Mouse (Mus musculus) frontal cortex, postnatal 14 days (tissue): ENCODE measurements at regions not wholly inside any gene's neighbourhood (a gene's known extent, or its start where the extent isn't known, plus 50 kb on each side); places are given as distances from the start of the nearest gene placed in this dataset.

ENCODE experiments used
- DNase-seq, 2 experiments: peaks; one replicate each; pipeline ENCODE4 v3.0.0; 2022; ENCODE audit warnings: low spot score in 2 of 2

DNA sequence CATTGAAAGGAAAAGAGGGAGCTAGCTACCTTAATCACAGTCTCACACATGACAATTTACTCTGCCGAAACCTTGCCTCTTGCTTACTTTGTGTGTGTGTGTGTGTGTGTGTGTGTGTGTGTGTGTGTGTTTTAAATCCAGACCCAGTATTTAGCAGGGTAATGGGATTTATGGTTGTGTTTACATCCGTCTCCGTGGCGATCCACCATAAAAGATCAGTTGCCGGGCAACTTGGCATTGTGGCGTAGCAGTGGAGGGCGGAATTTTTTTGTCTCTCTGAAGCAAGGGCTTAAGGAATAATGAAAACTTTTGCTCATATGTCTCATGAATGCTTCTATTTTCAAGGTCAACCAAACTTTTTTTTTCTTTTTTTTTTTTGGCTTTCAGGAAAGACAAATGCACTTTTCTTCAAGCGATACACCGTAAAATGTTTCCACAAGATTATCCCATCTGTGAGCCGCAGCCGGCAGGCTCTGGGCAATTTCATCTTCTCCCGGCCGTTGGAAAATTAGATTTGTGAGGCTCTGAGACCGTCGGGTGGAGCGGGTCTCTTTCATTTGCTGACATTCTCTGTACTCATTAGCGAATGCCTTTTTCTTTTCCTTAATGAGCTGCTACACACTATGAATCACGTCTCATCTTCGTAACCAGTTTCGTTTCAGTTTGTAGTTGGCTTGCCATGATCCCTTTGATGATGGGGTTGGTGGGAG, 53.9 kb upstream of the Ptch1 start:
- no peak for DNase-seq

DNA sequence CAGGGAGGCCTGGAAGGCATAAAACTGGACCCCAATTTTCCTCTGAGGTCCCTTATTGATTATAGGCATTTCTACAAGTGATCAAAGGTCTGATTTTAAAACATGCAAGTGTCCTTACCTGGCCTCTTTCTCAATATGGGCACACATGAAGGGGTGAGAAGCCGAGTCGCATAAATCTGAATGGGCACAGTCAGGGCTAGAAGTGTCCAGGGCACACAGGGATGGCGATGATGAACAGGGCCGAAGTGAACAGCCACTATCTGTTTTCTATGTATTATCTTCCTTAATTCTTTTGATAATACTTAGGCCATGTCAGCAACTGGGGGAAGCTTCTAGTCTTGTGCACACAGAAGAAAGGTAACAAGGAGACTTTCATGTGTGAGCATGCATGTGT, 54.5 kb upstream of the Ptch1 start:
- DNase-seq = no peak

DNA sequence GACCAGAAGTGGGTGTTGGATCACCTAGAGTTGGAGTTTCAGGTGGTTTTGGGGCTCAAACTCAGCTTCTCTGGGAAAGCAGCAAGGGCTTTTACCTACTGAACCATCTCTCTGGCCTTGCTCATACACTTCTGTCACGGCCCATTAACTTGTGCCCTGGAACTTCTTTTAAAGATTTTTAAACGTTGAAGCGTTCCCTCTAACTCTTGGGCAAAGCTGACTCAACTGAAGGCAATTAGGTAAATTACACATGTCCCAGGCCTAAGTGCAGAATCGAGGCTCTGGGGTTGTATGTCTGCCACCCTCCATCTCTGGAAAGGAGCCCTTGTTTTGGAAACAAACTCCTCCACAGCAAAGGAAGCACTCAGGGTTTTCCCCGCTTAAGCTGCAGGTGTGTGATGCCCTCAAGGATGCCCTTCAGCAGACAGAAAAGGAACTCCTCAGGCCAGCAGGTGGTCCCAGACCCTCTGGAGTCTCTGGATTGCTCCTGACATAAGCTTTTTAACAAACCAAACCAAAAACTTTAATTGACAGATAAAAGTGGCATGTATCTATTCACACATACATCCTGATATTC, 58.5 kb upstream of the Ptch1 start:
- DNase-seq = no peak

DNA sequence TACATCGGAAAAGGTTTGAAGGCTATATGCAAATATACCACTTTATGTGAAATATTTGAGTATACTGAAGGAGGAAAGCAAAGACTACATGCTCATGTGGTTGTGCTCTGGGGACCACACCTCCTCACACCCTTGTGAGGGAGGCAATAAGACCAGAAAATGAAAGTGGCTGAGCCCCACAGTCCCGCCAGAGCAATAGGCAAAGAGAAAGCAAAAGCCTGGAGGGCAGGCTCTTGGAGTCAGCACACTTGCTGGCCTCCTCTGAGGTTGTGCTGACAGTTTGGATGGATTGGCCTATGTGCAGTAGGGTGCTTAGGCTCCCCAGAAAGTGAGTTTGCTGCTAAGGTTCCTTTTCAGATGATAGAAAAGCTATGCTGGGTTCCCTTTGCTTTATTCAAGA, 60.9 kb upstream of the Ptch1 start:
- no peak for DNase-seq

DNA sequence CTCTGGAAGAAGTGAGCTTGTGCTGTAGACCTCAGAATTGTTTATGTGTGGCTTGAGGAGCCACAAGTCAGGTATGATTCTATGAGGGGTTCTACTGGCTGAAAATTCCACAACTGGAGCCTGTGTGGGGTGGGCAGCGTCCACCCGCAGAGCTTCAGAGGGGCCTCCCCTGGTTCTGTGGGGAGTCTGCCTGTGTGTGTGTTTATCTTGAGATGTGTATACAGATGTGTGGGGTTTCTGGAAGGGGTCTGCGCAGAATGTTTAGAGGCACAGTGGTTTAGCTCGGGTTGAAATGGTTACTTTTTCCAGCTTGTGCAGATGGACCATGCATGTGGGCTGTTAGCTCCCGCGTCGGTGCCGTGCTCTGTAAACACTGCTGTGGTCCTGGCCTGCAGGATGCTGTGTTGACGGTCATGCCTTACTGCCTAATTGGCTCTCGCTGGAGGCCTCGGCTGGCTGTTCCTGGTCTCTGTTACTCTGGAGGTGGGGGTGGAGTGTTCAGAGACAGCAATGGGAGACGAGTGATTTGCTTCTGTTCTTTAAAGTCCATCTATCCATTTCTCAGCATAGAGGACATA, 68.3 kb upstream of the Ptch1 start:
- DNase-seq = no peak

DNA sequence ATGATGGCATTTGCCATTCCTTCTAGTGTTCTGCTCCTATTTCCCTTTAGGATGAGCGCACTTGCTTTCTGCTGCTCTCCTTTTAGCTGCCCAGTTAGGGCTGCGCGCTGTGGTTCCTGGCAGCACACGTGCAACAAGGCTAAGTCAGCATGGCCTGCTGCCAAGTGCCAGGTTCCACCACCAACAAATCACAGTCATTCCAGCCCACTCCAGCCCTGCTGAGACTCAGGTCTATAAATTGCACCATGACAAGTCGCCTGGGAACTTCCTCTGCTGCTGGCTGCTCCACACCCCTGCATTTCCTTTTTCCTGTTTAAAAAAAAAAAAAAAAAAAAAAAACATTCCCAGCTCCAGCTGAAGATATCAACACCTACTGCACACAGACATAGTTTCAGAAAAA, 69.2 kb upstream of the Ptch1 start:
- peak; percentile 36 for DNase-seq

DNA sequence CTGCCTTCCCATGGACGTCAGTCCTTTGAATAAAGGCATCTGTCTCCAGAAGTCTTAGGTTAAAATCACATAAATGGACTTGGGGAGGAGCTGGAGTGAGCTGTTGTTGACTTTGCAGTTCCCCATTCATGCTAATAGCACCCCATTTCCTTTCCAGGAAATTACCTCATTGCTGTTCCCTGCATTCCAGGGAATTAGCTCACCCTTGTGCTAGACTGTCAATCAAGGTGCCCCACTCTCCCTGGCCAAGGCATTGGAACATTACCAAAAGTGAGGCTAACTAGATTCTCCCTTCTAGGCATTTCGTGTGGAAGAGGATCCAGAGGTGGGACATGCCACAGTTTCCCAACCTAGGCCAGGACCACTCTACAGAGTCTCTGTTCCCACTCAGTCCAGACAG, 70.0 kb upstream of the Ptch1 start:
- DNase-seq = no peak

DNA sequence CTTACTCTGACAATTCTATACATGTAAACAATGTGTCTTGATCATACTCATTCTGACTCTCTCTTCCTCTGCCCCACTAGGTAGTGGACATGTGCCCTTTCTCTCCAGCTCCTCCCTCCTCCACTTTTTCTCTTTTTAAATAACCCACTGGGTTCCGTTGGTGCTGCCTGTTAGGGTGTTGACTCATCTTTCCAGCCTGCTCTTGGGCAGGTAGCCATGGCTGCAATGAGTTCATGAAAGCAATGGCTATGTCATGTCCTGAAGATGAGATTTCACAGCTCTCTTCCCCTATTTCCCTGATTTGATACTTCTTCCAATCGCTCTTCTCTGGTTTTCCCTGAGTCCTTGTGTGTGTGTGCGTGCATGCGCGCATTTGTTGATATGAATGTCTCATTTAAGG, 70.9 kb upstream of the Ptch1 start:
- DNase-seq = no peak

DNA sequence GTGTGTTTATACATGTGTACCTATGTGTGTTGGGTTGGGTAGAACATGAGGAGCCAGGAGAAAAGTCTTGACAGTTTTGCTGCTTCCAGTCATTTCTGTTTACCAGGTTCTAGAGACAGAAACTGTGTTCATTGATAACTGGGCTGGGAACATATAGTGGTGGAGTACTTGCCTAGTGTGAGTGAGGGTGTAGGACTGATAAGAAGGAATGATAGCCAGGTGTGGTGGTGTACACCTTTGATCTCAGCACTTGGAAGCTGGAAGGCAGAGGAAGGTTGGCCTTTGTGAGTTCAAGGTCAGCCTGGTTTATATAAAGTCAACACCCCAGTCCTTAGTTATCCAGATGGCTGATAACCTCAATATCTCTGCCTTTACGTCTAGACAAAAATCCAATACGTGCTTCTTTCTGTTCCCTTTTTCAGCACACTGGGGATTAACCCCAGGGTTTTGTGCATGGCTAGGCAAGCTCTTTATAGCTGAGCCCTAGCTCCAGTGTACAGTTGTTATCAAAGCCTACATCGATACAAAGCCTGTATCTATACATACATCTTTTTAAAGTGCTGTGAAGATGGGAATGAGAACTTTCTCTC, 75.8 kb upstream of the Ptch1 start:
- DNase-seq = no peak

DNA sequence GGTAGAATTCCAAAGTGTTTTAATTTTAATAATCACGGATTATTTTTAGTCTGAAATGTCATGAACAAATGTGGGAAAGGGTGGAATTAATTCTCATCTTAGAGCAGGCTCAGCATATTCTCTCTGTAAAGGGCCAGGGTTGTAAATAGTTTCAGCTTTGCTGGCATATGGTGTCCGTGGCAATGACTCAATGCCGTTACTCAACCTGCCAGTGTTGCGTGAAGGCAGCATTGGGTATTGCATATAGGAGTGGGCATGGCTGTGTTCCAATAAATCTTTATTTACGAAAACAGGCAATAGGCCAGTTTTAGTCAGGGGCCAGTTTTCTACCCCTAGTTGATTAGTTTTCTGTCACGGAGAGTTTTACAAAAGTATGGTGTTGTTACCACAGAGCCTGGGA, 81.1 kb upstream of the Ptch1 start:
- no peak for DNase-seq

DNA sequence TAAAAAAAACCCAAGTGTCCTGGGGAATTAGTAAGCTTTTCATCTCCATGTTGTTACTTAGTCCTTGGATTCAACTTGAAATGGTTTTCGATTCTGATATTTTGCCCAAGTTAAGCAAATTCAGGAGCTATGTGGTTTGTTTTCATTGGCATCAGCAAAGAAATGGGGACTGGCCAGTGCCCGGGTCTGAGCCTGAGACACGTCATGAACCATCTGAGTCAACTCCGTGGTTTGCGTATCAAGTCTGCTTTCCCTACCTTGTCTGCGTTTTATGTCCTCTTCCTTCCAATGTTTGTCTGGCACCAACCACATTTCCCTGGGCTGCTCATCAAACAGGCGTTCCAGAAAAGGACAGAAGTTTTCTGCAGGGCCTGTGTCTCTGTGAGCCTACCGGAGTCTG, 83.7 kb upstream of the Ptch1 start:
- no peak for DNase-seq

DNA sequence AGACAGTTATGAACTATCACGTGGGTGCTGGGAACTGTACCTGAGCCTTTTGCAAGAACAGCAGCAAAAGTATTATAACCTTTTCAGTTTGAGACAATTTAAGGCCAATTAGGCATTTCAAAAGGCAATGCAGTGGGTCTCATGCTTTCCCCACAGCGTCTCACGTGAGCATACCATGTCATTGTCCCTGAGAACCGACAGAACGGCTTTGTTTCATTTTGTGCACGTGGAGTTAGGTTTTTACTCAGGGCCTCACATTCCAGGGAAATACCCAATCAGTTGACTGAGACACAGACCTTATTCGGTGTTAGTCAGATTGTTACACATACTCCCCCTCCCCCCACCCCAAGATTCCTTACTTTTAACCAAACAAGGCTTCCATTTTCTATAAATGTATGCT, 86.0 kb upstream of the Ptch1 start:
- no peak for DNase-seq

DNA sequence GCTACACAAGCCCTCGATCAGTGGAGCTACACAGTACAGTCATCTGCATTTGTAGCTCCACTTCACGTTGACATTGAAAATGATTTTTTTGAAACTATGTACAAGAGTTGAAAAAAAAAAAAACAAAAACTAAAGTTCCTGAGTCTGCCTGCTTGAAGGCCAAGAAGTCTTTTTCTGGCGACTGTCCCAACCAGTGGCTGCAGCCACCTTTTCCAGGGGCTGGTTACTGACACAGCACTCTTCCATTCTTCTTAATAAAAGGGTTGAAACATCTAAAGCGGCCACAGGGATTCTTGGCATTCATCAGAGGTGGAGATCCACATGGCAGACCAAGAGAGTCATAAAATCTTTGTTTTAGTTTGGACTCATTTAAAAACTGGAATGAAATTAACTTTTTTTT, 87.0 kb upstream of the Ptch1 start:
- no peak for DNase-seq

DNA sequence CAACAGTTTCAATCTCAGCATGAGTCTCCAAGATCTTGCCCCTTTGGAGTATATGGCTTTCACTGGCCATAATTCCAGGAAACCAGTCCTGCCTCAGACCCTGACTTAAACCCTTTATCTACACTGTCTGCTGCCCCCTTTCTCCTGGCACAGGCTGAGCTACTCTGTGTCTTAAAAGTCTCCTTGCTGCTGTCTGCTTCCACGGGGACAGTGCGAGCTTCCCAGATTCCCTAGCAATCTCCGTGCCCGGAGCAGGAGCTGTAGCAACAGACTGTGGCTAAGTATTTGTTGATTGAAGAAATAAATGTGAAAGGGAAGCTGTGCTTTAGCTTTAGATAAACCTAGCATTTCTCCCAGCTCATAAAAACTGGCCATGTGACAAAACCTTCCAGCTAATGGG, 95.2 kb upstream of the Ptch1 start:
- DNase-seq = no peak

DNA sequence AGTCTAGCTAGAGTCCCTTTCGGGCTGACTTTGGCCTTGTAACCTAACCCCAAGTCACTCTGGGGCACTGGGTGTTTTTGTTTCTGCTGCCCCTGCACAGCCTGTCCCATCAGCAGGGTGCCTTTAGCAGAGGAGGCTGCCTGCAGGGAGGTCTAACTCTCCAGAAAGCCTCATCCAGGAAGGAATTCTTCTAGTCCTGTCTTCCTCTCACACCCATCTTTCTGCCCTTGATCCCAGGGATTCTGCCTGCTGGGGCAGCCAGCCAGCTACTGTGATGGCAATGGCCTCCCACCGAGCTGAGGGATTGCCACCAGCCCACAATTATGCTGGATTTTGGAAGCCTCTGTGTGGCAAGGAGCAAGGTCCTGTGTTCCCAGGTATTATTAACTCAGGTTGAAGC, 95.6 kb upstream of the Ptch1 start:
- DNase-seq = no peak

DNA sequence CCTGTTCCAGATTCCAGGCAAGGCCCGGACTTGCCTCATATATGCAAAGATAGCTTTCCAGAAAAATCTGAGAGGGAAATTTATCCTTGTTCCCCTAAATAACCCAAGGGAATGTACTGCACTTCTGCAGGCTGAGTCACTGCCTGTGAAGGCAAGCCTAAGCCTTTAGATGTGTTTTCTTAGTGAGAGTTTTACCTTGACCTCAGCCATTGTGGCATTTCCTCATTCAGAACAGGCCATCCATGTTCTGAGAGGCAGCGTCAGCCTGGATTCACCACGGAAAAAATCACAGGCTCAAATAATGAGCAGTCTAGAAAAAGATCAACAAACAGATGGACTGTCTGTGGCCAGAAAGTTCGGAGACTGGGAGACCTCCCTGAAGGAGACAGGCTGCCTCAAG, 99.0 kb upstream of the Ptch1 start:
- no peak for DNase-seq

DNA sequence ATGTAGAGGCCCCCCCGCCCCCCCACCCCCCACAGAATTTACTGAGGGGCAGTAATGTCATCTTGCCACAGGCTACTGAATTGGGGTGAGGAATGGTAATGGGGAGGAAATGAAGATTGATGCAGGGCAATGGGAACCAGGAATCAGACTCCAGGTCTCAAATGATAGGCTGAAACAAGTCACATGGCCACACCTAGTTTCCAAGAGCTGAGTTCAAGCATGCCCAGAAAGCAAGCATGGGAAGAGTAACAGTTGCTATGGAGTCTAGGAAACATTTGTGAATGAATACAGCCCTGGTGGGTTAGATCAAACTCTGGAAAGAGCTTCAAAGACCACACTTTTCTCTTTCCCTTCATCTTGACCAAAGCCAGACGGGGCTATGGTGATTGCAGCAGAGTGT, 104.3 kb upstream of the Ptch1 start:
- DNase-seq = no peak

DNA sequence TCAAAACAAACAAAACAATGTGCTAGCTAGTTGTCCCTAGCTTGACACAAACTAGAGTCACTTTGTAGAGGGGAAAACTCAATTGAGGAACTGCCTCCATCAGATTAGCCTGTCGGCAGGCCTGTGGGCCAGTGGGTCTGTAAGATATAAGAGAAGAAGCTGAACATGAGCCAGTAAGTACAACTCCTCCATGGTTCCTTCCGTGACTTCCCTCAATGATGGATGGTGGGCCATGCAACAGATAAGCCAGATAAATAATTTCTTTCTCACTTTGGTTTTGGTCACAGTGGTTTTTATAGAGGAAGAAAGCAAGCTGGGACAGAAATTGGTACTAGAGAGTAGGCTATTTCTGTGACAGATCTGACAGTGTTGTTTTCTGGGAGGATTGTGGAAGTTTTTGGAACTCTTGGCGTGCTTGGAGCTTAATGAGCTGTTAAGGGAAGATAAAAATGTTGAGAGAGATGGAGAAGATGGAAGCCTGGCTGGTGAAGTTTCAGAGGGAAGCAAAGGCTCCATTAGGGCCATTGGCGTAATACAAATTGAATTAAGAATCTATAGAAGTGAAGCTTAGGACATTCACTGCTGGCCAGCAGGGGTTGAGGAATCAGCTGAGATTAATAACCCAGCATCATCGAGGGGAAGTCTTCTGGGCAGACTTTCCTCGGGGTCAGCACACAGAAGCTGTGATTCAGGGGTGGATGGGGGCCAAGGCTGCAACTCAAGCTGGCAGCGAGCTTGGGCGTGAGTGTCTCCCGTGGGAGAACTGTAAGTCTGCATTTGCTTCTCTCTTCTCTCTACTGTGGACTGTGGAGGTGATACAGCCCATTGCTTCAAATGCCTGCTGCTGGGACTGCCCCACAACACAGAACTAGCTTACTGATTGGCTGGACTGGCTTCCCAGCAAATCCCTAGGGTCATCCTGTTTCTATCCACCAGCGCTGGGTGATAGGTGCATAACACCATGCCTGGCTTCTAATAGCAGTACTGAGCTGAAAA, 105.2 kb upstream of the Ptch1 start:
- DNase-seq = no peak

DNA sequence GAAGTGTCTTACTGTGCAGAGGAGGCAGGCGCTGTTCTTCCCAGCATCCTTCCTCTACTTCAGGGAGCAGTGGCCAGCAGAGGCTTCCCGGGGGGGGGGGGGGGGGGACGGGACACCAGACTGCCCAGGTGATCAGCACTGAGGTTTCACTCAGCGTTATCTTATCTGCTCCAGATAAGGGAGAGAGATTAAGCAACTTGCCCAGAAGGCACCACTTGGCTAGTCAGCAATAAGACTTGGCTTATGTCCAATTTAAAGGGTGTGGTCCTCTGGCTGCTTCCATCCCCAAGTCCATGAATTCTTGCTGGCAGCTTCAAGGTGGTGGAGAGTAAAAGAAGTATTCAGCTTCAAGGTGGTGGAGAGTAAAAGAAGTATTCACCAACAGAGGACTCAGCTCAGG, 108.9 kb upstream of the Ptch1 start:
- DNase-seq = no peak

DNA sequence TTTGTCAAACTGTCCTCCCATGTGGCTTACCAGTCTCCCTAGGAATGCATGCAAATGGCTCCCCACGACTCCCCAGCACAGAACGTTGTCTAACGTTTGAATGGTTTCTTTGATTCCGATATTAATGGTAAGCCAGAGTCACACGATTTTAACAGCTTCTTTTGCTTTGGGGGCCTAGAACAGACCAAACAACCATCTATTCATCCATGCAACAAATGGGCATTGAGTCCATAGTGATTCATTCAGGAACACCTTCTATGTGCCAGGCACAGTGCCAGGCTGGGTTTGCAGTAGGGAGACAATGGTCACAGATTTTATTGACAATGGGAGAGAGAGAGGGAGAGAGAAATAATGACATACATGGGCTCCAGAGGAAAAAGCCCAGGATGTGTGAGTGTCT, 118.6 kb upstream of the Ptch1 start:
- DNase-seq = no peak

DNA sequence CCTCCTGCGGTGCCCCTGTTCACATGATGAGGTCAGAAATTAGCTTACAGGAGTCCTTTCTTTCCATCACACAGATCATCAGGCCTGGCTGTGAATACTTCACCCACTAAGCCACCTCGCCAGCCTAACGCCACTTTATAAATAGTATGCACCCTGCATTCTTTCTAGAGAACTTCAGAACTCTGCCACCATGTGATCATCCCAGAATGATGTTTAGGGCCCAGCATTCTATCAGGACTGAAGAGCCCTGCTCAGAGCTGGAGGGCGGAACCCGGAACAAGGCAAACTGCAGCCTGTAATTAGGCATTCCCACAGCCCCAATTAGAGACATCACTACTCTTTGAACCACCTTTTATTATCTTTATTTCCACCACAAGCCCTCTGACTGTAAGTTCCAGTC, 120.2 kb upstream of the Ptch1 start:
- no peak for DNase-seq

DNA sequence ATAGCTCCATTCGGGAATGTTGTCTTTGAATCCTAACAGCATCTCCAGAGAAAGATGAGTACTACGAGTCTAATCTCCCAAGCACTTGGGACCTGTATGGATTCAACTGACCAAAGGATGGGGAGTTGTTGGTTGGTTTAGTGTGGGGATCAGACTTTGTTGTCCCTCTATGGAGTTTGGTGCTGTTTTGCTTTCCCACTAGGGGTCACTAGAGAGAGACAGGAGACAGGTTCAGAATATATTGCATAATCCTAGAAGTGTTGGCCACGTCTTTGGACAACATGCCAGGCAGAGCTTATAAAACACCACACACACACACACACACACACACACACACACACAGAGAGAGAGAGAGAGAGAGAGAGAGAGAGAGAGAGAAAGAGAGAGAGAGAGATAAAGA, 118.6 kb upstream of the Ercc6l2 start:
- no peak for DNase-seq
